Mouse (Mus musculus) layer of hippocampus, adult 2 months (tissue): ENCODE results near the gene Mllt6. TPM values are rescaled to one million over a fixed set of nuclear protein-coding genes. Genes with fewer than 3 reads are reported as not detected.

Experiments
- DNase-seq, 2 experiments: peaks; one replicate each; pipeline ENCODE4 v3.0.0; 2022; ENCODE audit warnings: low spot score in 2 of 2
- H3K27ac ChIP-seq: fragments of 200-600 bp; 2 replicates; pipeline ENCODE4 v1.8.1; 2022
- H3K4me3 ChIP-seq: fragments of 200-600 bp; 2 replicates; pipeline ENCODE4 v1.8.1; 2022; ENCODE audit warnings: mild to moderate bottlenecking
- CTCF ChIP-seq: fragments of 200-600 bp; conservative IDR thresholded peaks from 2 replicates; pipeline ENCODE4 v1.8.1; 2022; ENCODE audit warnings: antibody characterized with exemption, mild to moderate bottlenecking, moderate library complexity
- total RNA-seq, 2 experiments: library from RNA; stranded (reverse); gene quantifications; 2 replicates each; pipeline ENCODE4 v1.2.3; 2021

Mllt6 gene
- total RNA-seq, 2 experiments from 2014 or later: 122 to 124 TPM

DNA sequence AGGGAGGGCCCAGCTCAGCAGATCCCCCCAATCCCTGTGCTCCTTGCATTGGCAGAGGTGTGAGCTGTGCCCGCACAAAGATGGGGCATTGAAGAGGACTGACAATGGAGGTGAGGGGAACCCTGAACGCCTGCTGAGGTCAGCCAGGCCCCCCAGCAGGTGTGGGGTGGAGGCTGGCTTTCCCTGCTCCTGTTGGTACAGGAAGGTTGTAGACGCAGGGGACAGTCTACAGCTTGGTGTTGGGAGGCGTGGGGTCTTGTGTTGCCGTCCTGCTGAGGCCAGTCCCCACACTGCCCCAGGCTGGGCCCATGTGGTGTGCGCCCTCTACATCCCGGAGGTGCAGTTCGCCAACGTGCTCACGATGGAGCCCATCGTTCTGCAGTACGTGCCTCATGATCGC lies 2.2 kb downstream of the Mllt6 start:
- TF ChIP-seq CTCF: no peak
- H3K4me3 ChIP-seq: no peak overlapping the region
- H3K27ac ChIP-seq: no peak overlapping the region
- no peak for DNase-seq

DNA sequence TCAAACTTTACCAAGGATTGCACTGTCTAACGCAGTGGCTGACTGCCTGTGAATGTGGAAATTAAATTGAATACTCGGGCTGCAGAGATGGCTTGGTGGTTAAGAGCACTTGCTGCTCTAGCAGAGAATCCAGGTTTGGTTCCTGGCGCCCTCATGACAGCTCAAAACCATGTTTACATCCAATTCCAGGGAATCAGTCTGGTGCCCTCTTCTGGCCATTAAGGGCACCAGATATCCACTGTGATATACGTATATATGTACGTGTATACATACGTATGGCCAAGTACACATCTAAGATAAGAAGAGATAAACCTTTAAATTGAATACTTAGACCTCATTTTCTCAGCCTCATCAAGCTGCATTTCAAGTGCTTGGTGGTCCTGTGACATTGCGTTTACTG lies 3.0 kb downstream of the Mllt6 start:
- peak; percentile 71 for TF ChIP-seq CTCF
- Histone ChIP-seq H3K27ac (no peak overlapping the region), H3K4me3 (no peak overlapping the region)
- no peak for DNase-seq

DNA sequence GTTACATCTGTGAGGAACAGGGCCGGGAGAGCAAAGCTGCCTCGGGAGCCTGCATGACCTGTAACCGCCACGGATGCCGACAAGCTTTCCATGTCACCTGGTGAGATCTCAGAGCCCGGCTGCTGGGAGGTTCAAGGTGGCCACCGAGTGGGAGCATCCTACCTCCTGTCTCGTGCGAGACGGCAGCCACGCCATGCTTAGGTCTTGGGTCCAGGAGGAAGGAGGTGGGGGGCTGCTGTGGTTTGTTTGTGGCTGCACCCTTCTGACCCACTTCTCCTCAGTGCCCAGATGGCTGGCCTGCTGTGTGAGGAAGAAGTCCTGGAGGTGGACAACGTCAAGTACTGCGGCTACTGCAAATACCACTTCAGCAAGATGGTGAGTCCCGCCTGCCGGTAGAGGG lies 3.6 kb downstream of the Mllt6 start:
- Histone ChIP-seq H3K27ac (no peak overlapping the region), H3K4me3 (no peak overlapping the region)
- no peak for DNase-seq
- TF ChIP-seq CTCF: no peak

DNA sequence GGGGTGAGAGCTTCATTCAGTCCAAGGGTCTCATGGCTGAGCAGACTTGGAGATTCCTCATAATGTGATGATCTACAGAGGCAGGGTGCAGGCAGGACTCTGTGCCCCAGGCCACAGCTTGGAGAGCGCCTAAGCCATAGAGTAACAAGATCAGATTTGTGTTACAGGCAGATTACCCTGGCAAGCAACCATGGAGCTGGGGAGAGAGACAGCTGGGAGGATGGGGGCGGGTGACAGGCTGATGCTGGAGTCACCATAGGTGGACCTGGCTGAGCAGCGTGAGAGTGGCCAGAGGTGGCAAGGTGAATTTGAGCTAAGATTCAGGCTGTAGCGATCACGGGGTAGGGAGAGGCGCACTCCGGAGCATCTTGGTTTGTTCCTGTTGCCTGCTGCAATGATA lies 4.9 kb downstream of the Mllt6 start:
- no peak overlapping the region for H3K27ac ChIP-seq

DNA sequence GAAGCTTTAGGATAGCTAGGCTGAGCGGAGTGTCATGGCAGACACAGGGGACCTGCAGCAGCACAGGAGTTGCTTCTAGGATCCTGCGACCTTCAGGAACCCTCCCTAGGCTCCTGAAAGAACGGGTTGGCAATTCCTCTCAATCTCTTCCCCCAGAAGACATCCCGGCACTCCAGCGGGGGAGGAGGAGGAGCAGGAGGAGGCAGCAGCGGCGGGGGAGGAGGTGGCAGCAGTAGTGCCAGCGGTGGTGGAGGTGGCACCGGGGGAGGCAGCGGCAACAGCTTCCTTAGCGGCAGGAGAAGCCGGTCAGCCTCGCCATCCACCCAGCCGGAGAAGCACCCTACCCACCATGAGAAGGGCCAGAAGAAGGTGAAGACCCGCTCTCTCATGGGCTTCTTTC lies 6.1 kb downstream of the Mllt6 start:
- DNase-seq: no peak
- H3K27ac ChIP-seq: peak overlapping the region; percentile 48; the same call in 1 of the 2 replicates
- TF ChIP-seq CTCF: no peak
- H3K4me3 ChIP-seq: no peak overlapping the region

More for the DNA sequence above, 4.9 kb downstream of the Mllt6 start:
- H3K4me3 ChIP-seq: no peak overlapping the region
- no peak for DNase-seq
- TF ChIP-seq CTCF: no peak

DNA sequence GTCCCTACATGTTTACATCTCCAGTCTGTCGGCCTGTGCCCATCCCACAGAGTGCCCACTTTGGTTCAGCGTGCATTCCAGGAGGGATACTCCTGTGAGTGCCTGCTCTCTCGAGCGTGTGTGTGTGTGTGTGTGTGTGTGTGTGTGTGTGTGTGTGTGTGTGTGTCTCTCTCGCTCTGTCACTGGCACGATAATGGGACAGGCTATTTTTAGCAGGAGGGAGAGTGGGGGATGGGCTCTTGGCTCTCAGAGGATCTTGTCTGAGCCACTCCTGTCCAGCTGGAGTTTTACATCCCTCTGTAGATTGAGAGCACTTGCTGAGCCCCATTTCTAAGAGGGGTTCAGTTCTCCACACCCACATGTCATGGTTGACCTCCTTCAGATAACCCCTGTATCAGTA lies 6.6 kb downstream of the Mllt6 start:
- Histone ChIP-seq H3K4me3 (no peak overlapping the region), H3K27ac (peak overlapping the region; percentile 48; the same call in 1 of the 2 replicates)
- peak in 1 of 2 experiments; percentile 58 for DNase-seq
- TF ChIP-seq CTCF: no peak

DNA sequence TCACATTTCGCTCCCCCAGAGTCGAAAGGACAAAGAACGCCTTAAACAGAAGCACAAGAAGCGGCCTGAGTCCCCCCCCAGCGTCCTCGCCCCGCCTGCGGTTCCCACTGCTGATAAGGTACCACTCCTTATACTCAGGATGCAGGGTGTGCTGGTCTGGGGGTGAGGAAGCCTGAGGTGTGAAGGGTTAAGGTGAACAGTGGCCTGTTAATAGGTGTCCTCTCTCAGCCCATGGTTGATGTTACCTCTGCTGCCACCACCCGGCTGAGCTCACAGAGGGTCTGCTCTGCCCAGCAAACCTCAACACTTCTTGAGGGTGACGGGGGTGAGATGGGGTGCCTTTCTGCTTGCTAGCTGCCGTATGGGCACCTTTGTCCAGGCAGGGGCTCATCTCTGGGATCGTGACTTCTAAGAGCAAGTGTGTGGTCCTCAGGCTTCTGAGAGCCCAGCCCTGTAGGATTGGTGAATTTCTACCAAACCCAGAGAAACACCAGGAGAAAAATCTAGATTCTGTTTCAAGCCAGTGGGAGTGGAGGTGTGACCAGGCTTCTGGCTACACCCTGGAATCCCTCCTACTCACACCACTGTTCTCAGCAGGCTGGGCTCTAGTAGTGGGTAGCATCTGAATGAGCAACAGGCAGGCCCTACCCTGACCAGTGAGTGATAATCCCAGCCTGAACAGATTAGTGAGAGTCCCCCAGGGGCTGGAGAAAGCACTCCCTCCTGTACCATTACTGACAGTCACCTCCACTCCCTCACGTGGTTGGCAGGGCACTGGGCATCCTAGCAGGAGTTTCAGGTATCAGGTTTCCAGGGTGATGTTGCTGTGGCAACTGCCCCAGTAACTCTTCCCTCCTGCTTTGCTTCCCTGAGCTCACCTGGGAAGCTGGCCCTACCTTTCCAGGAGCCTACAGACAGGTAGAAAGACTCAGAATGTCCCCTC lies 7.3 kb downstream of the Mllt6 start:
- Histone ChIP-seq H3K27ac (0 out of 2 replicates have a peak overlapping the region, but pooled peaks have one; percentile 10), H3K4me3 (no peak overlapping the region)
- TF ChIP-seq CTCF: peak; percentile 19; the same call in 1 of the 2 replicates
- no peak for DNase-seq

DNA sequence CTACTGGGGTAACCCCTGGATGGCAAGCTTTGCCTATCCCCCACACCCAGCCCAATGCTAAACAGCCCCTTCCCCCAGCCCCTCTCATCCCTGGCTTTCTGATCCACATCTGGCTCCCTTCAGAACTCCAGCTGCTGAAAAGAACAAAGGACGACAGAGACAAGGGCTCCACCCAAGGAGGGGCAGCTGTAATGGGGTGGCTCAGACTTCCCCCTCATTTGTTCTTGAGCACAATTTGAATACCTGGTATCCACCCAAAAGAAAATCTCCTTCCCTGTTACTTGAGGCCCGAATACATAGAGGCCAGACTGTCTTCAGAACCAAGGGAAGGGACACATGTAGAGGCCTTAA lies 7.9 kb downstream of the Mllt6 start:
- H3K27ac ChIP-seq: no peak overlapping the region
- no peak overlapping the region for H3K4me3 ChIP-seq
- no peak for TF ChIP-seq CTCF
- no peak for DNase-seq

DNA sequence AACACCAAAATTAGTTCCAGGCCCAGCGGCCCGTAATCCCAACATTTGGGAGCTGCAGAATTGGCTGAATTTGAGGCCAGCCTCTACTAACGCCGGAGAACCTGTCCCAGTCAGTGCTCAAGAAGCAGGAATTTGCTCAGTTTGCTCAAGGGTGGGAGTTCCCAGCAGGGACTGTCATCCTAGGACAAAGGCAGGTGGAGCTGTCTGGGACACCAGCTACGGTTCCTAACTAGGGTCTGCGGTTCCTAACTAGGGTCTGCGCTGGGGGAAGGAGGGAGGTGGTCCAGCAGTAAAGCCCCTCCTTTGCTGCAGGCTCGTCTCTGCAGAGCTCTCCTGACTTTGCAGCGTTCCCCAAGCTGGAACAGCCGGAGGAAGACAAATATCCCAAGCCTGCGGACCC lies 9.9 kb downstream of the Mllt6 start:
- no peak for DNase-seq
- H3K27ac ChIP-seq: no peak overlapping the region
- no peak overlapping the region for H3K4me3 ChIP-seq
- TF ChIP-seq CTCF: no peak

DNA sequence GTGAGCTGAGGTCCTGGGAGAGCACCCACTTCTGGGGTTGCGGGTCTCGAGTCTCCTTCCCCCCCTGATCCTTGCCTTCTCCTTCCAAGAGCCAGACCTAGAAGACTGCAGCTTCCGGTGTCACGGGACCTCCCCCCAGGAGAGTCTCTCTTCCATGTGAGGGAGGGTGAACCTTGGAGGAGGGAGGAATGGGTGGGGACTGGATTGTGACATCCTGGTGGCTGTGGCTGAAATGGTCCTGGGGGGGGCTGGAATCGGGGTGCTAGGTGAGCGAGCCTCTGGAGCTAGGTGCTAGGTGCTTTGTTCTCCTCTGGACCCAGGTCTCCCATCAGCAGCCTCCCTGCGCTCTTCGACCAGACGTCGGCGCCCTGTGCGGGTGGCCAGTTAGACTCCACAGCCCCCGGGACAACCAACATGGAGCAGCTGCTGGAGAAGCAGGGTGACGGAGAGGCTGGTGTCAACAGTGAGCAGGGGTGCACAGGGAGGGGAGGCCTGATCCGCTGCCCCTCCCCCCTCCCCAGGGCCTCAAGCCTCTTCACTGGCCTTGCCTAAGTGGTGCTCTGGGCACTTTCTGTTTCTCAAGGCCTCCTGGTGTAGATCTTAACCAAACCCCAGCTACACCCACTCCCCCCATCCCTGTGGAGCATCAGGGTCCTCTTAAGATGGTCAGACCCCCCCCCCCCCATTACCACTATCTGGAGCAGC lies 13.0 kb downstream of the Mllt6 start:
- no peak for TF ChIP-seq CTCF
- H3K4me3 ChIP-seq: no peak overlapping the region
- DNase-seq: no peak
- no peak overlapping the region for H3K27ac ChIP-seq

DNA sequence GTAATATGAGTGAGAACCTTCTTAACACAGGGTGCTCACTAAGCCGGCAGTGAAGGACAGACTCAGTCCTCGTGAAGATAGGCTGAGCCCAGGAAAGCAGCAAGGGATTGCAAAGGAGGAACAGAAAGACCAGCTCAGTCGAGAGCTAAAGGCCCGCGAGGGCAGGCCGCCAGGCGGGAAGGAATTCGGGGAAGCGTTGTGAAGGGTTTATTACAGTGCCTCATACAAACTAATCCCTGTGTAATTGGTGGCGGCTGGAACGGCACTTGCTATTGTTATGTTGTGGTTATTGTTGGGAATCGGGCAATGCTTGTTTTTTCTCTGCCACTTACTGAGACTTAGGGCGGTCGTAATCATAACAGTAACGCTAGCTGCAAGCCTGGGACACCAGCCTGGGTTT lies 14.2 kb downstream of the Mllt6 start:
- Histone ChIP-seq H3K27ac (no peak overlapping the region; the same call in 1 of the 2 replicates), H3K4me3 (no peak overlapping the region)
- no peak for TF ChIP-seq CTCF
- DNase-seq: no peak

DNA sequence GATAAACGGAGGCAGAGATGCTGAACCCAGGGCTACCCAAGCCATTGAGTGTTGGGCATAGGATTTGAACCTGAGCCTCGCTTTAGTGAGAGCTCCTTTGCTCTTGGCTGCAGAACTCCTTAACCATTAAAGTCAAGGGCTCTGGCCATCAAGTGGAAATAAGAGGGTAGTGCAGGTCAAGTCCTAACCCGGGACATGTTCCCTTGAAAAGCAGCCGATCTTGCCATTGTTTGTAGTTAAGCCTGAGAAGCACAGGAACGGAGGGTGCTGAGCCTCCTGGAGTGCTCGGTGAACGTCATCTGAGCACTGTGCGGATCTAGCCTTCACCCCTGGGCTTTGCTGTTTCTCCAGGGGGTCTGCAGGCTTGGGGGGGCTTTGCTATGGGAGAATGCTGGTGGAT lies 14.6 kb downstream of the Mllt6 start:
- peak; percentile 29 for TF ChIP-seq CTCF
- Histone ChIP-seq H3K27ac (no peak overlapping the region), H3K4me3 (no peak overlapping the region)
- no peak for DNase-seq

DNA sequence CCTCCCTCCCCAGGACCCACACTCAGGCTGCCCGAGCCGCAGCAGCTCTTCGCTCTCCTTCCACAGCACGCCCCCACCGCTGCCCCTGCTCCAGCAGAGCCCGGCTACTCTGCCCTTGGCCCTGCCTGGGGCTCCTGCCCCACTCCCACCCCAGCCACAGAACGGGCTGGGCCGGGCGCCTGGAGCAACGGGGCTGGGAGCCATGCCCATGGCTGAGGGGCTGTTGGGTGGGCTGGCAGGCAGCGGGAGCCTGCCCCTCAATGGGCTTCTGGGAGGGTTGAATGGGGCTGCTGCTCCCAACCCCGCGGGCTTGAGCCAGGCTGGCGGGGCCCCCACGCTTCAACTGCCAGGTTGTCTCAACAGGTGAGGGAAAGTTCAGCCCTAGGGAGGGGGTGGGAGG lies 15.1 kb downstream of the Mllt6 start:
- no peak for TF ChIP-seq CTCF
- H3K27ac ChIP-seq: no peak overlapping the region
- no peak for DNase-seq
- no peak overlapping the region for H3K4me3 ChIP-seq
